ENCODE assay signal across 11 mouse cellular contexts in genomic region chr6:6357477-6357876, GRCm38 (mm10).
"Had no signal": no experiment of that assay in that cellular context is flagged by ENCODE, and none has a peak within 500 bp of the region (broad histone marks: within the 10 kb centered on the region; RNA-seq: fewer than 3 reads in every experiment).

No protein-coding gene starts in this region.

- H3K9ac ChIP-seq: limb, embryonic 15.5 days; liver, embryonic 12.5 days had no signal

- H3K4me1 ChIP-seq: liver, embryonic 12.5 days had no signal

- DNase-seq: kidney, adult 9 months; kidney, postnatal 36 days; layer of hippocampus, adult 9-11 months; layer of hippocampus, postnatal 36 days; thymus, postnatal 4 days had no signal

- H3K4me2 ChIP-seq: limb, embryonic 15.5 days; liver, embryonic 12.5 days had no signal

- H3K4me3 ChIP-seq: limb, embryonic 15.5 days; liver, embryonic 12.5 days; myocyte had no signal

- H3K36me3 ChIP-seq: limb, embryonic 15.5 days; liver, embryonic 12.5 days had no signal

- H3K9me3 ChIP-seq: limb, embryonic 15.5 days; liver, embryonic 12.5 days had no signal

- ATAC-seq: intestine, postnatal 0 days; liver, embryonic 12.5 days had no signal

- H3K27me3 ChIP-seq: liver, embryonic 12.5 days had no signal

- H3K27ac ChIP-seq: kidney, postnatal 0 days; limb, embryonic 15.5 days; liver, embryonic 12.5 days; stomach, postnatal 0 days had no signal
